Mouse (Mus musculus): ENCODE measurements around the gene Zfp949. TPM values are rescaled to one million over a fixed set of nuclear protein-coding genes. Genes with fewer than 3 reads are reported as not detected.

Zfp949 gene
- polyA plus RNA-seq (2014; fragmentation: Nextera tagmentation; extraction: Ambion mirVana): 10.9 and 14.2 TPM in 2 replicates

DNA sequence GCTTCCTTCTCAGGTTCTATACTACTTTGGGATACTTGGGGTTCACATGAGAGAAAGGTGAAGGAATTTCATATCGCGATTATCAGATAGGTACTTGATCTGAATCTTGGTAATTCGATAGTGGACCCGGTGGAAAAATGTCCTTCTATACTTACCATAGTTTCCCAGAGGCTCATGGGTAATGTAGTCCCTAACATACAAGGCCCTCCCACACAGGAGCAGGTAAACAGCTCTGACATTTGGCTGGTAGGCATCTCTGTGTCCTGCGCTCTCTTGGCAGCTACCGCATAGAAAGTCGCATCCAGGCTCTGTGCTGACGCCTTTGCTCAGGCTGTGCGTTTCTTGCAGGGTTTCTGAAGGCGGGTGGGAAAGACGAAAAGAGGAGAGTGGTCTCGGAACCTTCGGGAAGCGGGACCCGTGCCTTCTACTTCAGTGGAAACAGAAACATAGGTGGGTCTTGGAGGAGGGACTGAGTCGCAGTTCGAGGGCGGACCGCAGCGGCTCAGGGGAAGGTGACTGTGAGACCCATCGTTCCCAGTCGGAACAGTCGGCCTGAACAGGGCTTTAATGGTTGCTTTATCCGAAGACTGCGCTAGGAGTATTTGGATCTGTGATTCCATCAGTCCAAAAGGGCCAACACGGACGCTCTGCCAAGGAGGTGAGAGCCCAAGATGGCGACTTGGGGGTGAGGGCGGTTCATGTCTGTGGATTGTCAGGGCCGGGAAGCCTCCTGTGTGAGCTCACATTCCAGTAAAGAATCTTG is at the start of gene Zfp949:
Gene Zfp949, plus strand, starts transcription at position 170 of the 763 bp plus-strand sequence.
- no peaks in the 10 kb centered on the region for H3K36me3 ChIP-seq (ENCODE audit: control insufficient read depth, insufficient read depth, low read length)
- peak within 1 kb of the TSS; percentile 56 for H3K4me2 ChIP-seq (ENCODE audit: low read depth)
- H3K9ac ChIP-seq (ENCODE audit: low read length): peak within 1 kb of the TSS; percentile 58
- 0 out of 2 replicates have a peak, but pooled peaks cover 4% of the 10 kb centered on the region for H3K4me1 ChIP-seq (ENCODE audit: control insufficient read depth, insufficient read depth, low read length)
- DNase-seq (ENCODE audit: low spot score): peak; percentile 76
- peak within 1 kb of the TSS; percentile 75 for H3K4me3 ChIP-seq (ENCODE audit: low read depth, low read length)
- peak; percentile 91 for ATAC-seq (ENCODE audit: insufficient read depth, low FRiP score, low TSS enrichment)
- H3K27me3 ChIP-seq (ENCODE audit: control insufficient read depth, insufficient read depth, low read length): no peaks in the 10 kb centered on the region
- WGBS: under 1% methylated on average over 30 of the region's 30 CpGs
- peak within 1 kb of the TSS; percentile 54; the same call in 1 of the 2 replicates for H3K27ac ChIP-seq (ENCODE audit: low read depth, low read length)
- H3K9me3 ChIP-seq (ENCODE audit: control insufficient read depth, low read length): no peaks in the 10 kb centered on the region

GRCm38 (mm10) chr9:88500112-88500511 is 47.7 kb upstream of the Zfp949 start:
- no peak for ATAC-seq (ENCODE audit: insufficient read depth, low FRiP score, low TSS enrichment)
- DNase-seq (ENCODE audit: low spot score): no peak
- WGBS: 90% methylated on average over 2 of the region's 2 CpGs
- Histone ChIP-seq H3K4me3 (ENCODE audit: low read depth, low read length) (no peak overlapping the region), H3K9ac (ENCODE audit: low read length) (no peak overlapping the region), H3K4me2 (ENCODE audit: low read depth) (no peak overlapping the region), H3K27ac (ENCODE audit: low read depth, low read length) (no peak overlapping the region), H3K36me3 (ENCODE audit: control insufficient read depth, insufficient read depth, low read length) (no peaks in the 10 kb centered on the region), H3K9me3 (ENCODE audit: control insufficient read depth, low read length) (no peaks in the 10 kb centered on the region), H3K27me3 (ENCODE audit: control insufficient read depth, insufficient read depth, low read length) (no peaks in the 10 kb centered on the region), H3K4me1 (ENCODE audit: control insufficient read depth, insufficient read depth, low read length) (no peaks in the 10 kb centered on the region)

GRCm38 (mm10) chr9:88501846-88502245 is 46.0 kb upstream of the Zfp949 start:
- Histone ChIP-seq H3K9me3 (ENCODE audit: control insufficient read depth, low read length) (no peaks in the 10 kb centered on the region), H3K4me2 (ENCODE audit: low read depth) (no peak overlapping the region), H3K9ac (ENCODE audit: low read length) (no peak overlapping the region), H3K27ac (ENCODE audit: low read depth, low read length) (no peak overlapping the region), H3K27me3 (ENCODE audit: control insufficient read depth, insufficient read depth, low read length) (no peaks in the 10 kb centered on the region), H3K4me3 (ENCODE audit: low read depth, low read length) (no peak overlapping the region), H3K4me1 (ENCODE audit: control insufficient read depth, insufficient read depth, low read length) (no peaks in the 10 kb centered on the region), H3K36me3 (ENCODE audit: control insufficient read depth, insufficient read depth, low read length) (no peaks in the 10 kb centered on the region)
- 87% methylated on average over 6 of the region's 6 CpGs for WGBS
- ATAC-seq (ENCODE audit: insufficient read depth, low FRiP score, low TSS enrichment) (no peak), DNase-seq (ENCODE audit: low spot score) (no peak)

DNA sequence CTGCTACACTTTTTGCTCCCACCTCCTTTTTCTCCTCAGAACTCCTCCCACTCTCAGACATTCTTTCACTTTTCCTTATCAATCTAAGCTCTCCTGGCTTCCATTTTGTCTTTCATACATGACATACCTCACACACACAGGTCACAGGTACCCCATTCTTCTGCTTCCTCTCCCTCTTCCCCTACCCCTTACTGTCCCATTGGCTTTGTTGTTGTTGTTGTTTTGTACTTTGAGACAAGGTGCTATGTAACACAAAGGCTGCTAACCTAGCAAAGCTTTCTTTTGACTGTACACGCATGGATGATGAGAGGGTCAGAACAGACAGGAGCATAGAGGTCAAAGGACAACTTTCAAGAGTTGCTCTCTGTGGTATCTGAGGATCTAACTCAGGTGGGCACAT is 32.3 kb upstream of the Zfp949 start:
- 86% methylated on average over 1 of the region's 1 CpGs for WGBS
- Histone ChIP-seq H3K36me3 (ENCODE audit: control insufficient read depth, insufficient read depth, low read length) (no peaks in the 10 kb centered on the region), H3K4me3 (ENCODE audit: low read depth, low read length) (no peak overlapping the region), H3K27me3 (ENCODE audit: control insufficient read depth, insufficient read depth, low read length) (no peaks in the 10 kb centered on the region), H3K9me3 (ENCODE audit: control insufficient read depth, low read length) (no peaks in the 10 kb centered on the region), H3K27ac (ENCODE audit: low read depth, low read length) (no peak overlapping the region), H3K4me1 (ENCODE audit: control insufficient read depth, insufficient read depth, low read length) (peaks cover 5% of the 10 kb centered on the region; the same call in 1 of the 2 replicates), H3K9ac (ENCODE audit: low read length) (no peak overlapping the region), H3K4me2 (ENCODE audit: low read depth) (no peak overlapping the region)
- DNase-seq (ENCODE audit: low spot score): no peak
- ATAC-seq (ENCODE audit: insufficient read depth, low FRiP score, low TSS enrichment): no peak

DNA sequence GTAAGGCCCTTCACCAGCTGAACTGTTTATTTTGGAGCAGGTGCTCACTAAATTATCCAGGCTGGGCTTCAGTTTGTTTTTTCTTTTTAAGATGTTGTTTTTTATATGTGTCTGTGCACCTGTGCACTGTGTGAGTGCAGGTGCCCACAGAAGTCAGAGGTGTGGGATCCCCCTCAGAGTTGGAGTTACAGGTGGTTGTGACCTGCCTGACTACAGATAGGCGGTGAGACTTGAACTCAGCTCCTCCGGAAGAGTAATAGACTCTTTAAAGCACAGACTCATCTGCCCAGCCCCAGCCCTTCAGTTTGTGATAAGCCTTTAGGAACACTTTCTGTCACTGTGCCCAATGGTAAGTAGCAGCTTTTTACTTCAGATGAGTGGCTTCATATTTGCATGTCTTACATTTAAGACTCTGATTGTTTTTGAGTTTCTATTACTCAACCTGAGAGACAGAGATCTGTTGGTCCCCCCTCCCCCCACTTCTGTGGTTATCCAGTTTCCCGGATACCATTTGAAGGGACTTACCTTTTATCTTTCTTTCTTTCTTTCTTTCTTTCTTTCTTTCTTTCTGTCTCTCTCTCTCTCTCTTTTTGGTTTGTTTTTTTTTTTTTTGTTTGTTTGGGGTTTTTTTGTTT is 31.3 kb upstream of the Zfp949 start:
- H3K4me1 ChIP-seq (ENCODE audit: control insufficient read depth, insufficient read depth, low read length): peaks cover 9% of the 10 kb centered on the region
- no peaks in the 10 kb centered on the region for H3K9me3 ChIP-seq (ENCODE audit: control insufficient read depth, low read length)
- WGBS: 86% methylated on average over 3 of the region's 3 CpGs
- ATAC-seq (ENCODE audit: insufficient read depth, low FRiP score, low TSS enrichment): no peak
- DNase-seq (ENCODE audit: low spot score): no peak
- H3K27ac ChIP-seq (ENCODE audit: low read depth, low read length): no peak overlapping the region
- no peak overlapping the region for H3K9ac ChIP-seq (ENCODE audit: low read length)
- H3K27me3 ChIP-seq (ENCODE audit: control insufficient read depth, insufficient read depth, low read length): no peaks in the 10 kb centered on the region
- no peak overlapping the region for H3K4me3 ChIP-seq (ENCODE audit: low read depth, low read length)
- H3K4me2 ChIP-seq (ENCODE audit: low read depth): no peak overlapping the region
- H3K36me3 ChIP-seq (ENCODE audit: control insufficient read depth, insufficient read depth, low read length): 0 out of 2 replicates have a peak, but pooled peaks cover 2% of the 10 kb centered on the region

DNA sequence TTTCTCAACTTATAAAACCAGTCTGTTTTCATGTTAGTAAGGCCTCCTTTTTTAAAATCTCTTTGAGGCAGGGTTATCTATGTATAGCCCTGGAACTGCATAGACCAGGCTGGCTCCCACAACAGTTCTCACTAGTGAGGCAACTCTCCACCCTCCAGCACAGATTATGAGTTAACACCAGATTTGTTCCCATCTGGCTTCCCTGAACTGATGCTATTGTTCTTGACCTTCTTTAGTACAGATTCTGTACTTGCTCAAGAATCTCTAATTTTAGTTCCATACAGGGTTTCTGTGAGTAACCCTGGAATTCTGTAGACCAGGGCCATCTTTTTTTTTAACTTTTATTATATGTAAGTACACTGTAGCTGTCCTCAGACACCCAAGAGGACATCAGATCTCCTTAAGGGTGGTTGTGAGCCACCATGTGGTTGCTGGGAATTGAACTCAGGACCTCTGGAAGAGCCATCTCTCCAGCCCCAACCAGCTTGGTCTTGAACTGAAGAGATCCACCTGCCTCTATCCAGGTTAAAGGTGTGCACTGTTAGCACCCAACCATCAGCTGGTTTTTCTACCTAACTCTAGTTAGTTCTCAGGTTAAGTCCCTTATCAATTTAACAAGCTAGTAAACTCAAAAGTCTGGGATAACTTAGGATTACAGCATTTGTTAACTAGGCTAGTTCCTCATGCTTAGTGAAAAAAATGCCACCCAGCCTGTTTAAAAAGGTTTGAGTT is 28.3 kb upstream of the Zfp949 start:
- H3K4me2 ChIP-seq (ENCODE audit: low read depth): no peak overlapping the region

GRCm38 (mm10) chr9:88520122-88520848 is 27.5 kb upstream of the Zfp949 start:
- Histone ChIP-seq H3K36me3 (ENCODE audit: control insufficient read depth, insufficient read depth, low read length) (0 out of 2 replicates have a peak, but pooled peaks cover 2% of the 10 kb centered on the region), H3K4me1 (ENCODE audit: control insufficient read depth, insufficient read depth, low read length) (peaks cover 9% of the 10 kb centered on the region), H3K4me3 (ENCODE audit: low read depth, low read length) (peak overlapping the region; percentile 68; the same call in 1 of the 2 replicates), H3K9me3 (ENCODE audit: control insufficient read depth, low read length) (no peaks in the 10 kb centered on the region), H3K4me2 (ENCODE audit: low read depth) (peak overlapping the region; percentile 48), H3K27ac (ENCODE audit: low read depth, low read length) (no peak overlapping the region), H3K9ac (ENCODE audit: low read length) (no peak overlapping the region), H3K27me3 (ENCODE audit: control insufficient read depth, insufficient read depth, low read length) (no peaks in the 10 kb centered on the region)
- DNase-seq (ENCODE audit: low spot score) (no peak), ATAC-seq (ENCODE audit: insufficient read depth, low FRiP score, low TSS enrichment) (no peak)
- WGBS: 20% methylated on average over 2 of the region's 2 CpGs

More for the DNA sequence above, 28.3 kb upstream of the Zfp949 start:
- Histone ChIP-seq H3K4me1 (ENCODE audit: control insufficient read depth, insufficient read depth, low read length) (peaks cover 9% of the 10 kb centered on the region), H3K4me3 (ENCODE audit: low read depth, low read length) (no peak overlapping the region), H3K27me3 (ENCODE audit: control insufficient read depth, insufficient read depth, low read length) (no peaks in the 10 kb centered on the region), H3K27ac (ENCODE audit: low read depth, low read length) (no peak overlapping the region), H3K9ac (ENCODE audit: low read length) (no peak overlapping the region), H3K9me3 (ENCODE audit: control insufficient read depth, low read length) (no peaks in the 10 kb centered on the region), H3K36me3 (ENCODE audit: control insufficient read depth, insufficient read depth, low read length) (0 out of 2 replicates have a peak, but pooled peaks cover 2% of the 10 kb centered on the region)
- ATAC-seq (ENCODE audit: insufficient read depth, low FRiP score, low TSS enrichment) (no peak), DNase-seq (ENCODE audit: low spot score) (no peak)

DNA sequence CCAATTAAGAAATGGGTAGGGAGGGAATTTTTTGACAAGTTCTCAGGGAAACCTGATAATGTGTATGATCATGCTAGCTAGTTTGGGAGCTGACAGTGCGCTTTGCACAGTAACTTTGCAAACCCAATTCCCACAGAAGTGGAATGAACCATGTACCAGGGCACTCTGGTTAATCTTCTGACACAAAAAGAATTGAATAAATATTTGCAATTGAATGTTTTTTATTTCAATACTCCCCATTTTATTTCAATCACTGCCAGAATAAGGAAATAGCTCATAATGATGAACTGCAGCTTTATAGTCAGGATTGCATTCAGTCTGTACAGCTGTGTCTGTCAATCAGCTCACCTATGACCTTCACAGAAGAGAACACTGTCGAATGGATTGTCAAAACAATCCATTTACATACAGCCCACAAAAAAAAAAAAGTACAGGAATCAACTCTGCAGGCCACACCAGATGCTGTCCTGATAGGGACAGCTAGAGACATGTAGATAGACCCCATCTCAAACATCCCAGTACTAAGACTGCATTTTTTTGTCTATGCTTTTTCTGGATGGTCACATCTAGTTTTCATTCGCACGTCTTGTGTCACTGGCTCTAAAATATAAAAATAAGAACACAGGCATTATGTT is 26.9 kb upstream of the Zfp949 start:
- Histone ChIP-seq H3K4me2 (ENCODE audit: low read depth) (peak overlapping the region; percentile 48), H3K9me3 (ENCODE audit: control insufficient read depth, low read length) (no peaks in the 10 kb centered on the region), H3K9ac (ENCODE audit: low read length) (peak overlapping the region; percentile 94), H3K27ac (ENCODE audit: low read depth, low read length) (0 out of 2 replicates have a peak overlapping the region, but pooled peaks have one; percentile 8), H3K4me3 (ENCODE audit: low read depth, low read length) (peak overlapping the region; percentile 68), H3K4me1 (ENCODE audit: control insufficient read depth, insufficient read depth, low read length) (peaks cover 9% of the 10 kb centered on the region), H3K36me3 (ENCODE audit: control insufficient read depth, insufficient read depth, low read length) (0 out of 2 replicates have a peak, but pooled peaks cover 2% of the 10 kb centered on the region), H3K27me3 (ENCODE audit: control insufficient read depth, insufficient read depth, low read length) (no peaks in the 10 kb centered on the region)
- DNase-seq (ENCODE audit: low spot score) (no peak), ATAC-seq (ENCODE audit: insufficient read depth, low FRiP score, low TSS enrichment) (no peak)
- WGBS: 29% methylated on average over 4 of the region's 4 CpGs

Data from neural tube, embryonic 11.5 days (tissue).